Mouse (Mus musculus) G1E (cell line): ENCODE results near the gene Drc3. TPM values are rescaled to one million over a fixed set of nuclear protein-coding genes. Genes with fewer than 3 reads are reported as not detected.
"Not testable (repeated sequence)": the region's sequence is repeated elsewhere in the genome, so short reads cannot be mapped to it uniquely, and the experiment has no call there.

Experiments
- ATAC-seq: 2 replicates; pipeline ENCODE4 v1.8.0; 2016; ENCODE audit warnings: mild to moderate bottlenecking; ENCODE audit not compliant: insufficient number of reproducible peaks, poor library complexity, low FRiP score, severe bottlenecking; ENCODE audit errors: extremely low read depth
- DNase-seq: peaks from one replicate; pipeline ENCODE4 v3.0.0; 2012; ENCODE audit warnings: low spot score
- H3K27me3 ChIP-seq: 2 replicates; pipeline ENCODE4 v1.6.1; 2012; ENCODE audit warnings: mild to moderate bottlenecking, low read length, inconsistent platforms; ENCODE audit not compliant: insufficient read depth
- H3K36me3 ChIP-seq: replicated peaks from 2 replicates; pipeline ENCODE3; 2012; ENCODE audit warnings: mild to moderate bottlenecking, inconsistent platforms
- H3K4me1 ChIP-seq: 2 replicates; pipeline ENCODE4 v1.6.1; 2012; ENCODE audit warnings: low read depth, low read length, inconsistent platforms, mixed read lengths; ENCODE audit not compliant: insufficient read depth
- H3K4me3 ChIP-seq: 2 replicates; pipeline ENCODE4 v1.5.1; 2012; ENCODE audit warnings: low read depth, mild to moderate bottlenecking, inconsistent platforms, low read length, moderate library complexity, mixed read lengths
- H3K9me3 ChIP-seq: replicated peaks from 2 replicates; pipeline ENCODE4 v1.6.1; 2012; ENCODE audit warnings: inconsistent platforms
- CTCF ChIP-seq: IDR thresholded peaks from 2 replicates; pipeline ENCODE4 v1.5.1; 2012; ENCODE audit warnings: low read depth, low read length, inconsistent platforms, mixed read lengths
- GATA1 ChIP-seq: IDR thresholded peaks from 2 replicates; pipeline ENCODE4 v1.6.1; 2012; ENCODE audit warnings: borderline replicate concordance, low read length, inconsistent platforms, mixed read lengths
- GATA2 ChIP-seq: IDR thresholded peaks from 2 replicates; pipeline ENCODE4 v1.6.1; 2012; ENCODE audit warnings: low read depth, low read length, inconsistent platforms, borderline replicate concordance
- POLR2AphosphoS5 ChIP-seq: IDR thresholded peaks from 2 replicates; pipeline ENCODE4 v1.6.1; 2012; ENCODE audit warnings: low read depth, low read length, inconsistent platforms; ENCODE audit not compliant: insufficient replicate concordance
- TAL1 ChIP-seq: conservative IDR thresholded peaks from 2 replicates; pipeline ENCODE4 v1.6.1; 2012; ENCODE audit warnings: low read depth, low read length, inconsistent platforms, mixed read lengths
- polyA plus RNA-seq: library from polyadenylated mRNA; stranded (reverse); fragments of >175 nt; gene quantifications from 2 replicates; pipeline ENCODE4 v1.2.3, GENCODE M21; 2012
- total RNA-seq, 2 experiments: library from RNA; stranded (forward) in 1 of 2; stranded (reverse) in 1 of 2; fragments of 200-1000 nt in 1 of 2; fragments of >200 nt in 1 of 2; fragmentation: Nextera tagmentation in 1 of 2; gene quantifications; 2 replicates each; pipeline ENCODE4 v1.2.3; 2014 to 2017

Gene Drc3
- total and polyA plus RNA-seq, 3 experiments = 0.07 to 1.4 (median 1.1) TPM

GRCm38 (mm10) chr11:60427628-60428027, 74.5 kb downstream of the Drc3 start:
- no peaks in the 10 kb centered on the region; the same call in 1 of the 2 replicates for H3K4me1 ChIP-seq
- no peaks in the 10 kb centered on the region for H3K9me3 ChIP-seq
- no peak for ATAC-seq
- peaks cover 74% of the 10 kb centered on the region for H3K36me3 ChIP-seq
- no peak for DNase-seq
- TF ChIP-seq GATA1 = no peak
- no peak for TF ChIP-seq CTCF
- no peak for TF ChIP-seq GATA2
- no peak for TF ChIP-seq POLR2AphosphoS5
- TF ChIP-seq TAL1 = no peak
- no peak overlapping the region for H3K4me3 ChIP-seq
- H3K27me3 ChIP-seq = no peaks in the 10 kb centered on the region

GRCm38 (mm10) chr11:60433501-60433900, 80.4 kb downstream of the Drc3 start:
- Histone ChIP-seq H3K4me3 (no peak overlapping the region), H3K27me3 (no peaks in the 10 kb centered on the region), H3K36me3 (peaks cover 86% of the 10 kb centered on the region), H3K4me1 (peaks cover 4% of the 10 kb centered on the region; the same call in 1 of the 2 replicates), H3K9me3 (no peaks in the 10 kb centered on the region)
- ATAC-seq (no peak), DNase-seq (no peak)
- TF ChIP-seq CTCF (no peak), GATA1 (no peak), GATA2 (no peak), TAL1 (no peak)

GRCm38 (mm10) chr11:60435133-60435532, 82.0 kb downstream of the Drc3 start:
- Histone ChIP-seq H3K36me3 (peaks cover 83% of the 10 kb centered on the region), H3K27me3 (no peaks in the 10 kb centered on the region), H3K4me3 (no peak overlapping the region), H3K9me3 (no peaks in the 10 kb centered on the region), H3K4me1 (peaks cover 4% of the 10 kb centered on the region; the same call in 1 of the 2 replicates)
- no peak for TF ChIP-seq CTCF
- ATAC-seq (no peak), DNase-seq (no peak)

GRCm38 (mm10) chr11:60436618-60437017, 83.5 kb downstream of the Drc3 start:
- DNase-seq = no peak
- Histone ChIP-seq H3K4me3 (no peak overlapping the region), H3K4me1 (peaks cover 4% of the 10 kb centered on the region; the same call in 1 of the 2 replicates), H3K9me3 (no peaks in the 10 kb centered on the region), H3K36me3 (peaks cover 86% of the 10 kb centered on the region), H3K27me3 (no peaks in the 10 kb centered on the region)
- no peak for TF ChIP-seq GATA2
- no peak for TF ChIP-seq POLR2AphosphoS5
- no peak for TF ChIP-seq CTCF
- no peak for TF ChIP-seq GATA1
- TF ChIP-seq TAL1 = no peak
- ATAC-seq = no peak

- ATAC-seq, H3K9me3 ChIP-seq, H3K27me3 ChIP-seq, H3K4me3 ChIP-seq, DNase-seq, H3K4me1 ChIP-seq: not testable (repeated sequence)
- peaks cover 90% of the 10 kb centered on the region for H3K36me3 ChIP-seq
Observed at GRCm38 (mm10) chr11:60439621-60440020, 86.5 kb downstream of the Drc3 start.

GRCm38 (mm10) chr11:60440176-60440575, 87.0 kb downstream of the Drc3 start:
- Histone ChIP-seq H3K9me3 (no peaks in the 10 kb centered on the region), H3K4me1 (no peaks in the 10 kb centered on the region), H3K27me3 (no peaks in the 10 kb centered on the region), H3K36me3 (peaks cover 87% of the 10 kb centered on the region), H3K4me3 (no peak overlapping the region)
- no peak for ATAC-seq
- TF ChIP-seq GATA1 = no peak
- TF ChIP-seq CTCF = no peak
- TF ChIP-seq GATA2 = no peak
- no peak for TF ChIP-seq TAL1
- TF ChIP-seq POLR2AphosphoS5 = no peak
- no peak for DNase-seq

GRCm38 (mm10) chr11:60442896-60443295, 89.8 kb downstream of the Drc3 start:
- TF ChIP-seq GATA2 (no peak), TAL1 (no peak)
- H3K36me3 ChIP-seq = peaks cover 65% of the 10 kb centered on the region
- H3K4me1 ChIP-seq = no peaks in the 10 kb centered on the region

More at GRCm38 (mm10) chr11:60442896-60443295, 89.8 kb downstream of the Drc3 start:
- no peak for DNase-seq
- Histone ChIP-seq H3K9me3 (no peaks in the 10 kb centered on the region), H3K4me3 (no peak overlapping the region), H3K27me3 (no peaks in the 10 kb centered on the region)
- ATAC-seq = no peak

Other genes with a start within 250 kb of the Drc3 start
- gene Rai1, start 248.3 kb upstream of the Drc3 start, total RNA-seq (2014; fragmentation: Nextera tagmentation) = 77.4 and 78.1 TPM in 2 replicates
- 10.3 and 13.5 TPM in 2 replicates for gene Rai1, start 248.3 kb upstream of the Drc3 start, total RNA-seq (2017)
- gene Rai1, start 248.3 kb upstream of the Drc3 start, polyA plus RNA-seq = 107 TPM in 2 replicates
- 79.4 and 137 TPM in 2 replicates for gene Srebf1, start 130.7 kb upstream of the Drc3 start, total RNA-seq (2014; fragmentation: Nextera tagmentation)
- gene Srebf1, start 130.7 kb upstream of the Drc3 start, total RNA-seq (2017) = 64.4 and 66.8 TPM in 2 replicates
- gene Srebf1, start 130.7 kb upstream of the Drc3 start, polyA plus RNA-seq = 276 and 322 TPM in 2 replicates
- 20.4 and 24.8 TPM in 2 replicates for gene Tom1l2, start 424 bp upstream of the Drc3 start, total RNA-seq (2014; fragmentation: Nextera tagmentation)
- gene Tom1l2, start 424 bp upstream of the Drc3 start, total RNA-seq (2017) = 7.8 and 8.1 TPM in 2 replicates
- gene Tom1l2, start 424 bp upstream of the Drc3 start, polyA plus RNA-seq = 19.0 and 20.9 TPM in 2 replicates
- gene Gid4, start 63.8 kb downstream of the Drc3 start, total RNA-seq (2014; fragmentation: Nextera tagmentation) = 34.1 and 38.5 TPM in 2 replicates
- 24.3 and 25.6 TPM in 2 replicates for gene Gid4, start 63.8 kb downstream of the Drc3 start, total RNA-seq (2017)
- gene Gid4, start 63.8 kb downstream of the Drc3 start, polyA plus RNA-seq = 10.2 and 16.9 TPM in 2 replicates
- 33.6 and 48.0 TPM in 2 replicates for gene Atpaf2, start 65.1 kb downstream of the Drc3 start, total RNA-seq (2014; fragmentation: Nextera tagmentation)
- gene Atpaf2, start 65.1 kb downstream of the Drc3 start, total RNA-seq (2017) = 71.2 and 71.6 TPM in 2 replicates
- 55.1 and 56.4 TPM in 2 replicates for gene Atpaf2, start 65.1 kb downstream of the Drc3 start, polyA plus RNA-seq
- gene Drg2, start 101.3 kb downstream of the Drc3 start, total RNA-seq (2014; fragmentation: Nextera tagmentation) = 52.1 and 55.7 TPM in 2 replicates
- gene Drg2, start 101.3 kb downstream of the Drc3 start, total RNA-seq (2017) = 42.0 and 57.6 TPM in 2 replicates
- 56.3 and 62.0 TPM in 2 replicates for gene Drg2, start 101.3 kb downstream of the Drc3 start, polyA plus RNA-seq
- gene Myo15, start 116.0 kb downstream of the Drc3 start, total RNA-seq (2014; fragmentation: Nextera tagmentation) = 0.08 and 0.10 TPM in 2 replicates
- 0.05 and 0.17 TPM in 2 replicates for gene Myo15, start 116.0 kb downstream of the Drc3 start, total RNA-seq (2017)
- 0.03 TPM in 1 of 2 replicates, not detected in the other for gene Myo15, start 116.0 kb downstream of the Drc3 start, polyA plus RNA-seq
- 97.2 and 109 TPM in 2 replicates for gene Alkbh5, start 183.1 kb downstream of the Drc3 start, total RNA-seq (2014; fragmentation: Nextera tagmentation)
- gene Alkbh5, start 183.1 kb downstream of the Drc3 start, total RNA-seq (2017) = 43.5 and 46.5 TPM in 2 replicates
- gene Alkbh5, start 183.1 kb downstream of the Drc3 start, polyA plus RNA-seq = 33.8 and 39.3 TPM in 2 replicates